Mouse (Mus musculus): Measurements from ENCODE around the gene Zfhx3.

Zfhx3 gene

GRCm38 (mm10) chr8:108592028-108592724 is 649.7 kb downstream of the Zfhx3 start:
- peak; percentile 31 for DNase-seq (ENCODE audit: low read depth, low spot score)

GRCm38 (mm10) chr8:108592990-108593589 is 650.6 kb downstream of the Zfhx3 start:
- no peak for DNase-seq (ENCODE audit: low read depth, low spot score)

DNA sequence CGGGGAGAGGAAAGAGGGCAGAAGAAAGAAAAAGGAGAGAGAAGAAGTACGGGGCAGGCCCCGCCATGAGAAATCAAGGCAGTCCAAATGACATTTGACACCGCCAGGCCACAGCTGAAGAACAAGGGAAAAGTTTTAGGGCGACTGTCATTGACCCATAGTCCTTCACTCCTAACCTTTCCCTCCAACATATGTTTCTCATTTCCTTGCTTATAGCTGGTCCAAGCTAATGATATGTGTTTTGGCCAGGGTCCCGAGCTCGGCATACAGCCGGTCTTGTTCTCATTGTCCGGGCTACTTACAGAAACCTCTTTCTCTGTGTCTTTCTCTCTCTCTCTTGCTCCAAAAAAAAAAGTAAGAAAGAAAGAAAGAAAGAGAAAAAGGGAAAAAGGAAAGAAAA is 651.4 kb downstream of the Zfhx3 start:
- DNase-seq (ENCODE audit: low read depth, low spot score) = no peak

DNA sequence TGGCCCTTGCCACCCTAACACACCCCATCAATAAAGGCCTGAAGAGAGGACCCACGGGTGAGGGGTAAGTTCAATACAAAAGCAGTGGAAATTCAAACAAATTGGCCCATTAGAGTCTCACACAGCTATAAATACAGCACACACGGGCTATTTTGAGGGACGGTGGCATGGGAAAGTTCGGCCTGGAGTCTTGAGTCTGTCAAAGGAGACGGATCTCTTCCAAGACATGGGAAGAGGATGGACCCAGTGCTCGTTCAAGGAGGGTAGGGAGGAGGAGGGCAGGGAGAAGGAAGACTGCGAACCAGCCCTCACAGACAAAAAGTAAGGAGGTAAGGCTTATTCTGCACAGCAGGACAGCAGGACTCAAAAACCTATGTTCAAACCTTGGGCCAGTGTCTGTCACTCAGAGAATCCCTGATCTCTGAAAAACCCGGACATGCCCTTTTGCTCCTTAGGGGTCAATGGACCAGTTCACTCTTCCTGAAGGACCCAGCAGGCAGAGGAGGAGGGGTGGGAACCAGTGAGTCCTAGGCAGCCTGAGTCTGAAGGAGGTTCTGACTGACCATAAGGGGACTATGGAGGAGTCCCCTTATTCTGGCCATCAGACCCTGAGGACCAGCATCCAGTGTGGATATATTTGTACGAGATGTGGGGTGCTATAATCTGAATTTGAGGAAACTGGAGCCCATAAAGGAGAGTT is 652.1 kb downstream of the Zfhx3 start:
- DNase-seq (ENCODE audit: low read depth, low spot score) = no peak

DNA sequence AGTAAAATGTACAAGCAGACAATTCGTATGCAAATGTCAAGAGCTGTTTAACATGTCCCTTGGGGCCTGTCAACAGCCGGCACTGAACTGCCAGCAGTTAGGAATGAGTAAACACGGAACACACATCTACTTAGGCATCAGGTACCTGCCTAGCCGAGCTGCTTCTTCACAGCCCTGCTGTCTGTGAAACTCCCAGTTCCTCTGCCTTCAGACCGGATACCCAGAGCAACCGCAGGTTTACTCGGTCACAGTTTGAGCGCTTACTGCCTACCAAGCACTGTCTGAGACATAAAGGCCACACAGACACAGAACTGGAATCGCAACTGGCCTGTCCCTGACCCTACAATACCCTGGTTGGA is 652.6 kb downstream of the Zfhx3 start:
- DNase-seq (ENCODE audit: low read depth, low spot score) = no peak

- DNase-seq (ENCODE audit: low read depth, low spot score) = no peak
These were observed 653.5 kb downstream of the Zfhx3 start for GRCm38 (mm10) chr8:108595721-108596495.

DNA sequence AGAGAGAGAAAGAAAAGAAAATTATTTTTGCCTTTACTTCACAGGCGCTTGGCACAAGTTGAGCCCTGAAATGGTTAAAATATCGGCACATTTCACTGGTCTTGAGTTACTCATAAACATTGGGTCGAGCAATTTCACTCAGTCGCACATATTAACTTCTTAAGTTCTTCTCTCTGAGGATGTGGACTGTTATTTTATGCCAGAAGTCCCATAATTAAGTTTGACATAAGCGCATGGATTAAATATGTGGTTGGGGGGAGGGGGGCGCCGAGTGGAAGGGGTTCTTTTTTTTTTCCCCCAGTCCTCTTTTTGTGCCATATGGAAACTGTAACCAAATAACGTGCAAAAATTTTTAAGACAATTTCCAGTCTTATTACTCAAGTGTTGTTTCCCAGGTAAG is 656.6 kb downstream of the Zfhx3 start:
- DNase-seq (ENCODE audit: low read depth, low spot score) = no peak

- no peak for DNase-seq (ENCODE audit: low read depth, low spot score)
These were observed 657.1 kb downstream of the Zfhx3 start for GRCm38 (mm10) chr8:108599558-108599957.

GRCm38 (mm10) chr8:108608678-108609077 is 666.2 kb downstream of the Zfhx3 start:
- no peak for DNase-seq (ENCODE audit: low read depth, low spot score)

GRCm38 (mm10) chr8:108609114-108609513 is 666.7 kb downstream of the Zfhx3 start:
- DNase-seq (ENCODE audit: low read depth, low spot score) = no peak

- DNase-seq (ENCODE audit: low read depth, low spot score) = no peak
These were observed 668.8 kb downstream of the Zfhx3 start for GRCm38 (mm10) chr8:108611141-108611674.

- peak; percentile 19 for DNase-seq (ENCODE audit: low read depth, low spot score)
These were observed 669.5 kb downstream of the Zfhx3 start for GRCm38 (mm10) chr8:108611792-108612413.

- DNase-seq (ENCODE audit: low read depth, low spot score) = peak; percentile 78
These were observed 670.4 kb downstream of the Zfhx3 start for GRCm38 (mm10) chr8:108612815-108613214.

DNA sequence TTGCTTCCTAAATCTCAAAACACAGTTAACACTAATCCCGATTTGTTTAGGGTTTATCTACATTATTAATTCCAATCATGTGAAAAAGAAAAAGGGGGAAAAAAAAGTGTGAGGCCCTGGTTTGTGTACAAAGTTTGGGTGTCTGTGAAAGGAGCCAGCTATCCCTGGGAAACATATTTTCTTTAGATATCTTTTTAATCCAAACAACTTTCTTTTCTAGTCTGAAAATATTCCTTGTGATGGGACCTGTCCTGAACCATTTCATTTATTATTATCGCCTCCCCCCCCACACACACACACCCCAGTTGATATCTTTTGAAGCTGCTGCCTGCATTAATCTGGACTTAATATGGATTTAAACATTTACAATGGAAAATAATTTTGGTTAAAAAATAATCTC is 670.8 kb downstream of the Zfhx3 start:
- DNase-seq (ENCODE audit: low read depth, low spot score) = no peak

DNA sequence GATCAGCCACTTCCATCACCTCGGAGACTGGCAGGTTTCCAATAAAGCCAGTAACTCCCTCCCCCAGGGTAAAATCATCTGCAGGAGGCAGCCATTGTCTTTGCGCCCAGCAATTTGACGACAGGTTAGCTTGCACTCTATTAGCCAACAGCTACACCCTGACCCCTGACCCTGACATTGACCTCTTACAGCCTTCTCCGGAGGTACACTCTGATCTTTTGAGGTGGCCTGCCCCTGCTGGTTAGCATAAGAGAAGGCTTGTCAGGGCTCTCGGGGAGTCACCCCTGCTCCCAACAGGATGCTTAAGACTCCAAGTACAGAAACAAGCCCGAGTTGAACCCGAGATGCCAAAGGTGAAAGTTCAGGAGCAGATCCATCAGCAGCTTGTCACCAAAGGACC is 678.9 kb downstream of the Zfhx3 start:
- peak; percentile 90 for DNase-seq (ENCODE audit: low read depth, low spot score)

GRCm38 (mm10) chr8:108623660-108624059 is 681.2 kb downstream of the Zfhx3 start:
- no peak for DNase-seq (ENCODE audit: low read depth, low spot score)

DNA sequence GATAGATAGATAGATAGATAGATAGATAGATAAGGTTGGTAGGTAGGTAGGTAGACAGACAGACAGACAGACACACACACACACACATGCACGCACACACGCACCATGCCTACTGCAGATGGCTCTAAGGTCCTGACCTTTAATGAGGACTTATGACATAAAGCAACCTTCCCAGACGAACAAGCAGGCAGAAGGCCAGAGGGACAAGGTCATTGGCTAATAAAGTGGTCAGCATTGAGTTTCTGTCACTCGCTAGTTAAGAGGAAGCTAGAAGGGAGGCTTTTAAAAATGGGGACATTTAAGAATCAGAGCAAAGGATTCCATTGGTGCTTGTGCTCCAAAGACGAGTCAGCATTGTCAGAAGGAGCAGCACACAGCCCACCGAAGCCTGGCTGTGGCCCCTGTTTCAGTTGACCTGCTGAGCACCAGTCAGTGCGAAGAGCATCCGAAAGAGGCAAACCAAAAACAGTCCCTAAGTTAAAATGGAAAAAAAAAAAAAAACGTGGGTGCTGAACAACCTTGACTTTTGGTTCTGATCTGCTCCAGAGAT is 683.2 kb downstream of the Zfhx3 start:
- DNase-seq (ENCODE audit: low read depth, low spot score) = no peak

DNA sequence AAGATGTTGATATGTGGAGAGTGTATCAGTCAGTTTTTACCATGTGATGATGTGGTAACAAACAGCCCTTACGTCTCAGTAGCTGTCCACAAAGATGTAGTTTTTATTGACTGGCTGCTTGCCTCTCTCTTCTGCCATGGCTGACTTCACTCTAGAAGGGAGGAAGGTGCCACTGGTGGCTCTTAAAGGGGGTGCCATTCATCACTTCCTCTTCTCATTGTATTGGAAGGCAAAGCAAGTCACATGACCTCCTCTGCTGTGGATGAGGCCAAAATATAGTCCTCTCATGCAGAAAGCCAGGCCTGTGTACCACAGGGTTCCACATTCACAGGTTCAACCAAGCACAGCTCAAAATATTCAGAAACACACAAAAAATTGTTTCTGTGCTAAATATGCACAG is 688.6 kb downstream of the Zfhx3 start:
- no peak for DNase-seq (ENCODE audit: low read depth, low spot score)

GRCm38 (mm10) chr8:108634282-108634681 is 691.8 kb downstream of the Zfhx3 start:
- DNase-seq (ENCODE audit: low read depth, low spot score) = no peak

GRCm38 (mm10) chr8:108637887-108638286 is 695.4 kb downstream of the Zfhx3 start:
- no peak for DNase-seq (ENCODE audit: low read depth, low spot score)

DNA sequence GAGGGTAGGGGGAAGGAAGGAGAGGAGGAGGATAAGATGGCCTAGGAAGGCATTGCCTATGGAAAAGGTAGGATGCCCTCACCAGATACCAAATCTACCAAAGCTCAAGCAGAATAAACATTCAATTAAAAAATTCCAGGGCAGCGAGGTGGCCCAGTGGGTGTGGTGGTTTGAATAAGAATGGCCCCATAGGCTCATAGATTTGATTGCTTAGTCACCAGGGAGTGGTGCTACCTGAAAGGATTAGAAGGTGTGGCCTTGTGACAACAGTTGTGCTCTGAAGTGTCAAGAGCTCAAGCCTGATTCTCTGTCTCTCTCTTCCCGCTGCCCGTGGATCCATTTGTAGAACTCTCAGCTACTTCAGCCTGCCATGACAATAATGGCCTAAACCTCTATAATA is 703.2 kb downstream of the Zfhx3 start:
- DNase-seq (ENCODE audit: low read depth, low spot score) = peak; percentile 79

Measured in ES-CJ7 (cell line).